Mouse (Mus musculus) CD4-positive, CD25-positive, alpha-beta regulatory T cell (primary cell): Measurements from ENCODE around the gene Ppat. TPM values are rescaled to one million over a fixed set of nuclear protein-coding genes. Genes with fewer than 3 reads are reported as not detected.

ENCODE experiments used
- polyA plus RNA-seq: library from polyadenylated mRNA; unstranded; fragments of 100-300 nt; shearing (Covaris generic); gene quantifications from one replicate; pipeline ENCODE4 v1.2.1, GENCODE M21; 2017

The Ppat gene
- polyA plus RNA-seq = 40.4 TPM

GRCm38 (mm10) chr5:76951106-76952027, at the start of gene Ppat, which contains the start of gene Paics:
Ppat (minus strand) TSS chr5:76951578.
Paics (plus strand) TSS chr5:76951307.

GRCm38 (mm10) chr5:76974554-76975285, 23.3 kb upstream of the Ppat start, which contains the start of gene Srp72:
Srp72 (plus strand) TSS chr5:76974683.

GRCm38 (mm10) chr5:76905405-76906154, 45.8 kb downstream of the Ppat start, which contains the start of gene Aasdh:
Aasdh (minus strand) TSS chr5:76905514.

Other genes with a start within 250 kb of the Ppat start
- 23.4 TPM for gene Aasdh, start 46.1 kb downstream of the Ppat start, polyA plus RNA-seq
- 124 TPM for gene Paics, start 271 bp downstream of the Ppat start, polyA plus RNA-seq
- gene Srp72, start 23.1 kb upstream of the Ppat start, polyA plus RNA-seq = 85.9 TPM
- gene Arl9, start 52.5 kb upstream of the Ppat start, polyA plus RNA-seq = not detected
- gene Thegl, start 64.4 kb upstream of the Ppat start, polyA plus RNA-seq = not detected
- gene Hopx, start 163.5 kb upstream of the Ppat start, polyA plus RNA-seq = 305 TPM